Mouse (Mus musculus) brain, embryonic 14.5 days (tissue): ENCODE data around the gene Arhgef3. TPM values are rescaled to one million over a fixed set of nuclear protein-coding genes. Genes with fewer than 3 reads are reported as not detected.
"Not testable (repeated sequence)": the region's sequence is repeated elsewhere in the genome, so short reads cannot be mapped to it uniquely, and the experiment has no call there.

Source experiments
- DNase-seq: peaks from one replicate; pipeline ENCODE4 v3.0.0-alpha.2; 2011; ENCODE audit warnings: low read depth
- CTCF ChIP-seq: fragments of 200-500 bp; IDR thresholded peaks from 2 replicates; pipeline ENCODE4 v1.5.1; 2012; ENCODE audit warnings: inconsistent platforms, mild to moderate bottlenecking, moderate library complexity, borderline replicate concordance; ENCODE audit not compliant: insufficient read depth, insufficient read length; ENCODE audit errors: extremely low read depth
- POLR2A ChIP-seq: fragments of 200-500 bp; IDR thresholded peaks from 2 replicates; pipeline ENCODE4 v1.6.1; 2012; ENCODE audit warnings: mild to moderate bottlenecking, inconsistent platforms, borderline replicate concordance; ENCODE audit not compliant: poor library complexity, insufficient read depth, insufficient read length, severe bottlenecking; ENCODE audit errors: extremely low read depth
- polyA plus RNA-seq: library from polyadenylated mRNA; depleted of rRNA; stranded (reverse); fragments of >200 nt; gene quantifications from 2 replicates; pipeline ENCODE4 v1.2.3, GENCODE M21; 2012

Gene Arhgef3
- polyA plus RNA-seq, 1 experiment = 4.9 TPM

DNA sequence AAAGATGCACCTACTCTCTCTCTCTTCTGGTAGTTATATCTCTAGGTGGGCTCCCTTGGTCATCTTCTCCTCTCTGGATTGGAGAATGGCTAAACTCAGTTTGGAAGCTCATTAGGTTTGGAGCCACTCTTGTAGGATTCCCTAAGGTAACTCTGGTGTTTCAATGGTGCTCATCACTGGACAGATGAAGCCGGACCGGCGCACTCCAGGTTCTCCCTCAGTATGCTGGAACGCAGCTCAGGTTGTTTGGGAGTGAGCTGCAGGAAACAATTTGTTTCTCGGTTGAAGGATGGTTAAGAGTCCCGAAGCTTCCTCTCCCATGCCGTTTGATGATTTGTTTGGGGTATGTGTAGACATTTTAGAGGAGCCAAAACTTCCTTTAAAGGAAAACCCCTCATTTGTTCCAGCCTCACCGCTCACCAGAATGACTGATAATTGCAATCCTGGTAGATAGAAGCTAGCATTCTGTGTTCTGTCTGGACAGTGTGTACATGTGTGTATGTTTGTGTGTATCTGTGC is 124.0 kb downstream of the Arhgef3 start:
- no peak for DNase-seq
- no peak for TF ChIP-seq POLR2A
- no peak for TF ChIP-seq CTCF

DNA sequence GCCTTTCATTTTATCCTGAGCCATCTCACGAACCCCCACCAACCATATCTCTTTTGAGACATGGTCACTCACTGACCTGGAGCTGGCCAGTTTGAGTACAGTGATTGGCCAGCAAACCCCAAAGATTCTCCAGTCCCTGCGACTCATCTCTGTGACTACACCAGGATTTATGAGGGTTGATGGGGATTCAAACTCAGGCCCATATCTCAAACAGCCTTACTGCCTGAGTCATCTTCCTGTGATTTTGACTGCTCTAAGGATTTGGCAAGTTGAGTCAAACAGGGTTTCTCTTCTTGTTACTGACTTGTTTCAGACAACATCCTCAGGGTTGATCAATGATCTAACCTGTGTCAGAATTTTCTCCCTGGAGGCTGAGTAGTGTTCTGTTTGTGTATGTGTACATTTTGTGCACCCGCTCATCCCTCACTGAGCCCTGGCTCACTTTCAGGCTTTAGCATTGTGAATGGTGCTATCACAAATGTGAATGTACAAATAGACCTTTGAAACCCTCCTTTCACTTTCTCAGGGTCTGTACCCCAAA is 124.9 kb downstream of the Arhgef3 start:
- no peak for DNase-seq

DNA sequence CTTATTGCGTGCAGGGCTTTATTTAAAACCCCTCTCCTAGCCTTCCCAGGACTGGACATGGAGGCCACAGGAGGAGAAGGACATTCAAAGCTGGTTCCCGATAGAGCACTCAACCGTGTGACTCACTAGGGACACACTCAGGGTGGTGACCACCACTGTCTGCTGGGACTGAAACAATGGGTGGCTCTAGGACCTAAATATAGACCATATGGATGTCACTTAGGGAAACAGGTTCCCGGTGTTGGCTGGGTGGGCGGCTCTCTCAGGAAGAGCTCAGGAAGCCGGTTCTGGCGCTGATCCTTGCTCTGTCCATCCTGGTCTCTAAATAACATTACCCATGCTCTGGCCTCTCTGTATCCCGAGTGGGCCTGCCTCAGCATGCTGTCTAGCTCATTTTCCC is 127.6 kb downstream of the Arhgef3 start:
- DNase-seq = no peak
- no peak for TF ChIP-seq CTCF
- no peak for TF ChIP-seq POLR2A

More for the DNA sequence above, 124.9 kb downstream of the Arhgef3 start:
- TF ChIP-seq CTCF (no peak), POLR2A (no peak)

DNA sequence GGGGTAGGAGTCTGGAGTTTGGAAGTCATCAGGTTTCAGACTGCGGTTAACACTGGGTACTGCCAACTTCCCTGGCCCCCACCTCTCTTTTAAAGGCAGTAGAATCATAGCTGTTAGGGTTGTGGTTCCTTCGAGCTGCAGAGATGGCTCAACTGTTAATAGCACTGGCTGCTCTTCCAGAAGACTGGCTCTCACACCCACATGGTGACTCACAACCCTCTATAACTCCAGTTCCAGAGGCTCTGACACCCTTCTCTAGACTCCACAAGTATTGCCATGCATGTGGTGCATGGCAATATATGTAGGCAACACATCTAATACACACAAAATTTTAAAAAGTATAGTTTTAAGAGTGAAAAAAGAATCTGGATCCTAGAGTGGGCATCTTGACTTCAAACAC is 128.1 kb downstream of the Arhgef3 start:
- DNase-seq = no peak
- TF ChIP-seq CTCF = no peak
- no peak for TF ChIP-seq POLR2A

DNA sequence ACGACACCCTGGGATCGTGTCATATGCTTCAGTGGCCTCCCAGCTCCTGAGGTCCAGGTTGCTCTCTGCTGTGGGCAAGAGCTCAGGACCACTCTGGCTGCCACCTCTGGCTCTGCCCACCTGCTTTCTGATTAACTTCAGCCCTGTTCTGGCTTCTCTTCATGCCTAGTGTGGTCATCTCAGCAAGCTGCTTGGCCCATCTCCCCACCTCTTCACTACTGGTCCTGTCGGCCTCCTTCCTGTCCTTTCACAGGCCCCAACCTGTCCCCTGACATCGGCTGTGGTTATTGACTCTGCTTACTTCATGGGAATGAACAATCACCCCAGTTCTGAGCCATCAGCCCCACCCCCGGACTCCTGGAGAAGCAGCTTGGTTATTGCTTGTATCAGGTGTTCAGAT is 128.9 kb downstream of the Arhgef3 start:
- DNase-seq = no peak
- TF ChIP-seq POLR2A = no peak
- TF ChIP-seq CTCF = no peak

DNA sequence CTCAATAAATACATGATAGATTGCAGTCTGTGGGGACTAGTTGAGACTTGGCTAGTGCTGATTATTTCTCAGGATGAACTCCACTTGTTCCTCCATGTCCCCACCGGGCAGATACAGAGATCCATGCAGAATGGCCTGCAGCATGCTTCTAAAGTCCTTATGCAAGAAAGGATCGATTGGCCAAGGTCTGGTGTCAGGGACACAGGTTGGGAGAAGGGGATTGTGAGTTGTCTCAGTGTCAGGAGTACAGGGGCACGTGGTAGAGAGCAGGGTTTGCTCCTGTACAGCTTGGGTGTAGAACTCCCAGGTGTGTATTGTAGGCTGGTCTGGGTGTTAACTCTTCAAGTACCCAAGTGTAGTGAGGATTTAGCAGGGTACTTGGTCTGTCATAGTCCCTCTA is 130.2 kb downstream of the Arhgef3 start:
- TF ChIP-seq POLR2A (no peak), CTCF (no peak)
- no peak for DNase-seq

DNA sequence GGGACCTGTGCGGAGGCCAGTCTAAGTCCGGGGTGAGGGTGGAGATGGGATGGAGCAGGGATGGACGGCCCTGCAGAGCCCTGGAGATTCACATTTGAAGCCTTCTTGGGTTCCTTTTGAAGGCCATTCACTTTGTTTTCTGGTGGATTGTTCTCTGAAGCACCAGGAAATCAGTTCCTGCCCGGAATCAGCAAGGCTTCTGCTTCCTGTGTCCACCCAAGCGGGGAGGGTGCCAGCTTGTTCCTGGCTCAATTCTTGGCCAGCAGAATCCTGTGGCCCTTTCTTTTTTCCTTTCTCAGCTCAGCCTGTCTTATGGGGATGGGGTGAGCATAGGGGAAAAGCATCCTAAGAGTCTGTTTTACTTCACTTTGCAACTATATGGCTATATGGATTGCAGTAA is 131.7 kb downstream of the Arhgef3 start:
- TF ChIP-seq POLR2A (no peak), CTCF (no peak)
- DNase-seq = no peak

DNA sequence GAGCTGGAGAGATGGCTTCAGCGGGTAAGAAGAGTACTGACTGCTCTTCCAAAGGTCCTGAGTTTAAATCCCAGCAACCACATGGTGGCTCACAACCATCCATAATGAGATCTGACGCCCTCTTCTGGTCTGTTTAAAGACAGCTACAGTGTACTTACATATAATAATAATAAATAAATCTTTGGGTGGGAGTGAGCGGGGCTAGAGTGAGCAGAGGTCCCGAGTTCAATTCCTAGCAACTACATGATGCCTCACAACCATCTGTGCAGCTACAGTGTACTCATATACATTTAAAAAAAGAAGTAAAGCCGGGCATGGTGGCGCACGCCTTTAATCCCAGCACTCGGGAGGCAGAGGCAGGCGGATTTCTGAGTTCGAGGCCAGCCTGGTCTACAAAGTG is 132.2 kb downstream of the Arhgef3 start:
- not testable (repeated sequence) for DNase-seq

DNA sequence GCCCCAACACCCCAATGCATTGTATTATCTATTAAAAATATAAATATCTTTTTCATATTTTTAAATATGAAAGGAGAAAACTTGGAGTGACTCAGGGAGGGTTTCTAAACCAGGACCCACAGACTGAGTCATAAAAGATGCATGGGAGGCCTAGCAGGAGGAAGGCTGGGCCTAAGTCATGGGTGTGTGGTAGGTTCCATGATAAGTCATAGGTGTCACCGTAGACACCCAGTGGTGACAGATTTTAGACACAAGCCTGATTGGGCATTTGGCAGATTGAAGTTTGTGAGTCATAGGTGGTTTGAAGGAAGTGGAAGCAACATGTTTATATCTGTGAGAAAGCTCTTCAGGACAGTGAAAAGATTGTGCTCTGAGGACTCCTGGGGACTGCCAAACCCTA is 134.4 kb downstream of the Arhgef3 start:
- TF ChIP-seq POLR2A (no peak), CTCF (no peak)
- no peak for DNase-seq

DNA sequence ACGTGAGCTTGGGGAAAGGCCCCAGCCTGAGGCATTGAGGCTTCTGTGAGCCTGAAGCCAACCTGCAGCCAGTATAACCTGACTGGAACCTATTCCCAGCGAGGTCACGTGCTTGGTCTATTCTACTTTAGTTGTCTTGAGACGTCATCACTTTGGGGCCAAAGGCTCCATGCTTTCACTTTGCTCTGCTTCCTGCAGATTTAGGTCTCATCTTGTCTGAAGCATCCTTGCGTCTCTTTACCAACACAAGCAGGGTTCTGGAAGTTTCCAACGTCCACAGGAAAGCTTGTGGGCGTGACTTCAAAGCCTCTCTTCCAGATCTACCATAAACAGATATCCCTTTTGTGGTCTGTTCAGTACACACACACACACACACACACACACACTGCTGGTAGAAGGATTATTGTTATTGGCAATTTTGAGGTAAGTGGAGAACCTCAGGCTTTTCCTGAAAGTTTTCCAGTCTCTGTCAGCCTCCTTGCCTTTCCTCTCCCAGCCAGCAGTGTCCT is 135.6 kb downstream of the Arhgef3 start:
- TF ChIP-seq POLR2A (no peak), CTCF (no peak)
- DNase-seq = no peak

DNA sequence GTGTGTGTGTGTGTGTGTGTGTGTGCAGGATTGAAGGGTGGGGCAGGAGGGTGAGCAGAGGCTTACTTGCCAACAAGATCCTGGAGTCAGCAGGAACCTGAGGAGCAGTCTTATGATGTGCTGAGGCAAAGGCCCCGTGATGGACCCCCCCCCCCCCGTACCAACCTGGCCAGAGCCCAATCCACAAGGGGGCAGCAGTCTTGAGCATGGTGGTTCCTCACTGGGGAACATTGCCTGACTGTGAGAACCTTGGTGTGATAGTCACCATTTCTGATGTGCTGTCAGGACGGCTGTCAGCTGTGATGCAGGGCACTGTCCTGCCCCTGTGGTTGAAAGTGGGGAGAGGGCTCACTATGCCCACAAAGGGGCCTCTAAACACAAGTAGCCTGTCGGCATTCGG is 138.7 kb downstream of the Arhgef3 start:
- DNase-seq = no peak
- TF ChIP-seq POLR2A = no peak
- TF ChIP-seq CTCF = no peak

DNA sequence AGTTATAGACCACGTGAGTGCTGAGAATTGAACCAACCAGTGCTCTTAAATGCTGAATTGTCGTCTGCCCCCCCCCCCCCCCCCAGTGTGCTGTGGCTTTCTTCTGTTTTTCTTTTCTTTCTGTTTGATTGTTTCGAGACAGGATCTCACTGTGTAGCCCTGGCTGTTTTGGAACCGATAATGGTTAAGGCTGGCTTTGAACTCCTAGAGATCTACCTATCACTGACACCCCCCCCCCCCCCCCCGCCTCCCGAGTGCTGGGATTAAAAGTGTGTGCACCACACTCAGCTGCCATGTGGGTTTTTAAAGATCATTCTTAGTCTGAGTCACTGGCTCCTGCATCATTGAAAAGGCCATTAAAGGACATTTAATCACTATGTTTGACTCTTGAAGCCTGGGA is 147.7 kb downstream of the Arhgef3 start:
- no peak for TF ChIP-seq CTCF
- no peak for TF ChIP-seq POLR2A
- no peak for DNase-seq

DNA sequence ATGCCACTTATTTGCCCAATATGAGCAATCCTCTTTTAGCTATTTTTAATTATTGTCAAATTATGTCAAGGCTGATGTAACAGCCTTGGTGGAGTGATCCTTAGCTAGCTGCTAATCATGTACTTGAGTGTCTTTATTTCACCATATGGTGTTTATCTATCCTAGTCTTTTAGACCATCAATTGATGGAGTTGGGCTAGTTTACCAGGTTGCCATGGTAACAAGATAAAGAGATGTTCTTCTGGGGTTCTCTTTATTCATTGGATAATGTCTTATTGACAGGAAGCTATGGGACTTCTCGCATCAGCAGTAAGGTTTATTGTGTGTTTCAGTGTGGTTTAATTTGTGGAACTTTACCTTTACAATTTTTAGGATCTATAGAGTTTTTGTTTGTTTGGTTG is 151.9 kb downstream of the Arhgef3 start:
- no peak for TF ChIP-seq POLR2A
- no peak for TF ChIP-seq CTCF
- DNase-seq = peak; percentile 42

DNA sequence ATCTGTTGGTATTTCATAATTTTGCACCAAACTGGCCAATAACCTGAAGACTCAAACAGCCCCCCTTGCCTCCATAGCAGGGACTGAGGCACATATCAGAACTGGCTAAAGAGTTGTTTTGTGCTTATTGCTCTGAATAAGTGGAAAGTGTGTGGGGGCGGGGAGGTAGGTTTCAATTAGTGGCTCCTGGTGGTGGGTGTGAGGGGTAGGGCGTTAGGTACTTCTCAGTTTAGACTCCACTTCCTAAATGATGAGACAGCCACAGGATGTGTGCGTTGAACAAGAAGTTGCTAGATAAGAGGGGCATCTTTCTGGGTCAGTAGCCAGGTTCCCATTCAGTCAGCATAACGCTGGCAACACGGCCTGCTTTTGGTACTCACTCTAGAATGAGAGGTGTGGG is 153.4 kb downstream of the Arhgef3 start:
- TF ChIP-seq POLR2A (no peak), CTCF (no peak)
- no peak for DNase-seq

DNA sequence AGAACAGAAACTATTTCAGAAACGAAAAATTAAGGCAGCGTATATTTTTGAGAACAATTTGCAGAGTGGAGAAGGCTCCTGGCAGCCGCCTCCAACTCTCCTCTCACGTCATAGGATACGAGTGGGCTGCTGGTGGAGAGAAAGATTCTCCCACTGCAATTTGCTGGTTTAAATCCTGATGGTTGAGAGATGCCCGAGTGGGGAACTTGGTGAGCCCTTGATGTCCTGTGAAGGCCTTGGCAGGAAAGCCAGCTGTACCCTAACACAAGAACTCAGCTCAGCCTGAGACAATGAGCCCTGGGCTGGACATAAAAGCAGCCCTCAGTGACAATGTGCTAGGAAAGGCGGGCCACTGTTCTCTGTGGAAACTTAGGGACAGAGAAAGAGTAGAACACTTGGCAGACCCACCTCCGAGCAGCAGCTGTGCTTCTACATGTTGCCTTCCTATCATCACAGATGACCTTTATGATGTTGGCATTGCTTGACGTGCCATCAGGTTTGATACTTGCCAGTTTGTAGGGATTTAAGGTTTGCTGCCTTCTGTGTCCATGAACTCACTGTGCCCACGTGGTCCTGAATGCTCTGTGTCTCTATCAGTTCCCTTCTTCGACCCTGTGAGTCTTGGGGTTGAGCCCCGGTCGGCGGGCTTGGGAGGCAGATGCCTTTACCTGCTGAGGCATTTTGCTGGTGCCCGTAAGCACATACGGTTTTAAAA is 154.4 kb downstream of the Arhgef3 start:
- TF ChIP-seq POLR2A = no peak
- TF ChIP-seq CTCF = no peak
- no peak for DNase-seq

DNA sequence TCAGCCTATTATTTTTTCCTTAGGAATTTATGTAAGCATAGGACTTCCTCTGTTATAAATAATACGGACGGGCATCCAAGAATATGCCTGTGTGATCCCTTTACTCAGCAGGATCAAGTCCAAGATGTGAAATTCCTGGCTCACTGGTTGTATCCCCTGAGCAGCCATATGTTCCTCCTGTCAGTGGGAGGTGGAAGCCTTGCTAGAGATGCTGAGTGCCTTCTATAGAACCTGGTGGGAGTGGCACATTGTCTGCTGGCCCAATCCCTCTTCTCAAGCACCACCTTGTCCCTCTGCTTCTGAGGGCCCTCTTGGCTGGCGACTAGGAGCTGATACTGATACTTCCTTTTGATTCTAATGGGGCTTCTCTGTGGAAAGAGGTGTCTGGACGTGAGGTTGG is 155.1 kb downstream of the Arhgef3 start:
- peak; percentile 45 for DNase-seq
- TF ChIP-seq CTCF = no peak
- no peak for TF ChIP-seq POLR2A
